Comparison of ENCODE assay signal across 17 mouse cellular contexts in the genomic region with DNA sequence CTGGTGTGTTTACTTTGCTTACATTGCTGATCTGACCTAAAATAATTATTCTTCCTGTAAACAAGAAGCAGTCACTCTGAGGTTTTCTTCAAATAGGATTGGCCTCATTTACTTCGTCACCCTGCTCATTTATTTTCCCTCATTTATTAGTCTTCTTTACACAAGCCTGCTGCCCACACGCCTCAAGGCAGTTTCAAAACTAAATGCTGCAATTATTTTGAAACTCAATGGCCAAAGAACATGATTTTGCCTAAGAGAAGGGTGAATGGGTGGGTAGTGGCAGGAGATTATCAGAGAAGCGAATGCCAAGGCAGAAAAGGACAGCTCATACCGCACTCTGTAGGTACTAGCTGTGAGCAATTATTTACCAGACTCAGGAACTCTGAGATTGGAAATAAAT.
"Had no signal": no experiment of that assay in that cellular context is flagged by ENCODE, and none has a peak within 500 bp of the region (broad histone marks: within the 10 kb centered on the region; RNA-seq: fewer than 3 reads in every experiment).

No protein-coding gene starts in this region.

- H3K4me2 ChIP-seq: liver, embryonic 11.5 days; liver, embryonic 13.5 days; liver, embryonic 15.5 days; midbrain, embryonic 12.5 days; neural tube, embryonic 12.5 days; stomach, embryonic 15.5 days had no signal

- H3K9me3 ChIP-seq: liver, embryonic 13.5 days; midbrain, embryonic 12.5 days; neural tube, embryonic 12.5 days; stomach, embryonic 15.5 days had no signal

- H3K4me1 ChIP-seq: liver, embryonic 13.5 days; liver, embryonic 15.5 days; megakaryocyte, embryonic 14.5 days; midbrain, embryonic 12.5 days; neural tube, embryonic 12.5 days; stomach, embryonic 15.5 days had no signal

- H3K27ac ChIP-seq: liver, embryonic 13.5 days; liver, embryonic 15.5 days; macrophage; midbrain, embryonic 12.5 days; neural tube, embryonic 12.5 days; stomach, embryonic 15.5 days; stomach, postnatal 0 days had no signal

- ATAC-seq: liver, postnatal 0 days had no signal

- H3K9ac ChIP-seq: liver, embryonic 13.5 days; liver, embryonic 15.5 days; liver, postnatal 0 days; midbrain, embryonic 12.5 days; neural tube, embryonic 12.5 days; stomach, embryonic 15.5 days had no signal

- H3K27me3 ChIP-seq: liver, embryonic 13.5 days; liver, embryonic 15.5 days; megakaryocyte, embryonic 14.5 days; midbrain, embryonic 12.5 days; neural tube, embryonic 12.5 days; stomach, embryonic 15.5 days had no signal

- H3K36me3 ChIP-seq: liver, embryonic 13.5 days; liver, embryonic 15.5 days; midbrain, embryonic 12.5 days; neural tube, embryonic 12.5 days; stomach, embryonic 15.5 days had no signal

- DNase-seq: liver, embryonic 13.5 days; liver, postnatal 0 days; lung, adult 2 months; lung, postnatal 14 days; midbrain, embryonic 14.5 days; right cerebral cortex, postnatal 14 days; thymus, adult 2 months; thymus, postnatal 25 days; thymus, postnatal 4 days had no signal

- H3K4me3 ChIP-seq: liver, embryonic 13.5 days; liver, embryonic 15.5 days; megakaryocyte, embryonic 14.5 days; midbrain, embryonic 12.5 days; neural tube, embryonic 12.5 days; stomach, embryonic 15.5 days had no signal
